8 mouse cellular contexts compared by ENCODE assay signal in the genomic region with DNA sequence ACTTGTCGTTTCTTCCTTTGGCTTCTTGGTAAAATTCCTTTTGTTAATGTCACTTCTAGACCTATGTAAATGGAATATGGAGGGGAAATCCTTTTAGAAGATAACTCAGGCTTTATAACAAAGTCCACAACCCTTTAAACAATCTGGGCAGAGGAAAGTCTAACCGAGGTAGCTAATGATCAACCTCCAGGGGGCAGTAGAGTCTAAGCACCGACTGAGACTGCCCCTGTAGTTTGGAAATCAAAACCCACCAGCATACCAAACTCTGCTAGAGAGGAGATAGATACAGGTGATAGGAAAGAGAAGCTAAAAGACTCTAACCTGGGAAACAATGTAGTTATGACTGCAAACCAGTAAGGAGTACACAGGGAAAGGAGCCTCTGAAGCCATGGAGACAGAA.
DNase-seq lines count a peak whose midpoint lies in the region; ATAC-seq and TF ChIP-seq lines count a peak whose summit lies in the region.

No protein-coding gene starts in this region.

- no peak overlapping the region for H3K9ac ChIP-seq in hindbrain, embryonic 11.5 days (ENCODE audit: low read depth, low read length)
- no peak overlapping the region for H3K9ac ChIP-seq in hindbrain, embryonic 12.5 days
- H3K9ac ChIP-seq in ES-E14 (ENCODE audit: insufficient read depth, low read depth, low read length, poor library complexity, severe bottlenecking), result no peak overlapping the region

- no peak for ATAC-seq in hindbrain, embryonic 11.5 days (ENCODE audit: low FRiP score)
- ATAC-seq in hindbrain, embryonic 12.5 days (ENCODE audit: low FRiP score), result no peak

- no peak overlapping the region for H3K4me2 ChIP-seq in hindbrain, embryonic 11.5 days (replicated peaks; ENCODE audit: low read depth, low read length)
- no peak overlapping the region for H3K4me2 ChIP-seq in hindbrain, embryonic 12.5 days (replicated peaks)

- DNase-seq in hindbrain, embryonic 11.5 days (ENCODE audit: low spot score), result peak; percentile 74
- DNase-seq in 416B (ENCODE audit: low read depth) (peak; percentile 48), ES-E14 (ENCODE audit: low read depth, low spot score) (peak; percentile 68)
- DNase-seq in embryonic facial prominence, embryonic 10.5 days (ENCODE audit: low spot score), result peak; percentile 50
- peak; percentile 57 for DNase-seq in limb, embryonic 10.5 days (ENCODE audit: low spot score)
- peak; percentile 46 for DNase-seq in retina, postnatal 7 days (ENCODE audit: low read depth, low spot score)
- no peak for DNase-seq in cerebellum, adult 8-10 months

- H3K27ac ChIP-seq in hindbrain, embryonic 11.5 days (ENCODE audit: low read depth, low read length), result no peak overlapping the region
- no peak overlapping the region for H3K27ac ChIP-seq in hindbrain, embryonic 12.5 days
- H3K27ac ChIP-seq in ES-E14 (ENCODE audit: insufficient read depth, low read depth, low read length, poor library complexity, severe bottlenecking), result no peak overlapping the region
- no peak overlapping the region for H3K27ac ChIP-seq in embryonic facial prominence, embryonic 10.5 days (replicated peaks)
- no peak overlapping the region for H3K27ac ChIP-seq in limb, embryonic 10.5 days

- H3K4me3 ChIP-seq in hindbrain, embryonic 11.5 days (ENCODE audit: low read depth, low read length), result no peak overlapping the region
- no peak overlapping the region for H3K4me3 ChIP-seq in hindbrain, embryonic 12.5 days
- H3K4me3 ChIP-seq in ES-E14 (ENCODE audit: insufficient read depth in 1 of 2, low read depth in 1 of 2, low read length in 2 of 2, poor library complexity in 1 of 2, severe bottlenecking in 1 of 2), result no peak overlapping the region
- no peak overlapping the region for H3K4me3 ChIP-seq in embryonic facial prominence, embryonic 10.5 days
- H3K4me3 ChIP-seq in limb, embryonic 10.5 days, result no peak overlapping the region

- in situ Hi-C loops in ES-E14 (cut with MboI; ENCODE audit: low sequenced_read_pairs in 2 of 2, unreplicated experiment in 2 of 2), result no loop called here

- no peaks in the 10 kb centered on the region for H3K4me1 ChIP-seq in hindbrain, embryonic 11.5 days (replicated peaks; ENCODE audit: control insufficient read depth, insufficient read depth, low read length)
- H3K4me1 ChIP-seq in hindbrain, embryonic 12.5 days, result no peaks in the 10 kb centered on the region
- H3K4me1 ChIP-seq in ES-E14 (ENCODE audit: control insufficient read depth in 2 of 2, insufficient read depth in 2 of 2, low read length in 2 of 2, poor library complexity in 1 of 2), result no peaks in the 10 kb centered on the region
- peaks cover 6% of the 10 kb centered on the region; the same call in 1 of the 2 replicates for H3K4me1 ChIP-seq in embryonic facial prominence, embryonic 10.5 days
- peaks cover 7% of the 10 kb centered on the region; the same call in 1 of the 2 replicates for H3K4me1 ChIP-seq in limb, embryonic 10.5 days

- H3K36me3 ChIP-seq in hindbrain, embryonic 11.5 days (ENCODE audit: control insufficient read depth, insufficient read depth, low read length), result no peaks in the 10 kb centered on the region
- no peaks in the 10 kb centered on the region for H3K36me3 ChIP-seq in hindbrain, embryonic 12.5 days
- H3K36me3 ChIP-seq in ES-E14 (ENCODE audit: control insufficient read depth, insufficient read depth, low read length, poor library complexity, severe bottlenecking), result no peaks in the 10 kb centered on the region
- H3K36me3 ChIP-seq in embryonic facial prominence, embryonic 10.5 days (replicated peaks), result no peaks in the 10 kb centered on the region
- no peaks in the 10 kb centered on the region for H3K36me3 ChIP-seq in limb, embryonic 10.5 days

- H3K27me3 ChIP-seq in hindbrain, embryonic 11.5 days (ENCODE audit: control insufficient read depth, insufficient read depth, low read length), result no peaks in the 10 kb centered on the region
- H3K27me3 ChIP-seq in hindbrain, embryonic 12.5 days, result no peaks in the 10 kb centered on the region
- no peaks in the 10 kb centered on the region for H3K27me3 ChIP-seq in embryonic facial prominence, embryonic 10.5 days (replicated peaks; ENCODE audit: low read depth, poor library complexity, severe bottlenecking)
- no peaks in the 10 kb centered on the region for H3K27me3 ChIP-seq in limb, embryonic 10.5 days (ENCODE audit: low read depth, poor library complexity, severe bottlenecking)

- H3K9me3 ChIP-seq in hindbrain, embryonic 11.5 days (ENCODE audit: control insufficient read depth, low read length), result no peaks in the 10 kb centered on the region
- H3K9me3 ChIP-seq in hindbrain, embryonic 12.5 days (replicated peaks), result no peaks in the 10 kb centered on the region
- no peaks in the 10 kb centered on the region for H3K9me3 ChIP-seq in ES-E14 (ENCODE audit: control insufficient read depth, insufficient read depth, low read depth, low read length)
- no peaks in the 10 kb centered on the region for H3K9me3 ChIP-seq in embryonic facial prominence, embryonic 10.5 days
- H3K9me3 ChIP-seq in limb, embryonic 10.5 days (replicated peaks), result no peaks in the 10 kb centered on the region

- 19% methylated on average over 3 of the region's 3 CpGs for WGBS in hindbrain, embryonic 11.5 days
- 19% methylated on average over 3 of the region's 3 CpGs for WGBS in hindbrain, embryonic 12.5 days
- 14% methylated on average over 3 of the region's 3 CpGs for whole genome bisulfite sequencing in embryonic facial prominence, embryonic 10.5 days
- 11% methylated on average over 3 of the region's 3 CpGs for WGBS in limb, embryonic 10.5 days

TF ChIP-seq in ES-E14, 5 proteins besides CTCF, POLR2A, EP300 and RAD21:
- TF ChIP-seq HCFC1 (IDR thresholded peaks at IDR 0.05; ENCODE audit: borderline replicate concordance, insufficient read depth, low read length) (no peak), ZNF384 (IDR thresholded peaks at IDR 0.05; ENCODE audit: low read depth, low read length) (no peak), CHD2 (IDR thresholded peaks at IDR 0.05; ENCODE audit: low read depth, low read length) (no peak), ZC3H11A (IDR thresholded peaks at IDR 0.05; ENCODE audit: borderline replicate concordance, low read depth, low read length) (peak; percentile 78; the same call in 1 of the 2 replicates), MAFK (IDR thresholded peaks at IDR 0.05; ENCODE audit: insufficient read depth, low read depth, low read length) (no peak)
